Mouse (Mus musculus) retina, adult 2 months (tissue): Measurements from ENCODE around the gene A830031A19Rik.

Source experiments
- DNase-seq: peaks from one replicate; pipeline ENCODE4 v3.0.0-alpha.2; 2012; ENCODE audit warnings: low read depth, low spot score

The A830031A19Rik gene

GRCm38 (mm10) chr11:24008976-24009375 is 65.9 kb downstream of the A830031A19Rik start:
- no peak for DNase-seq

DNA sequence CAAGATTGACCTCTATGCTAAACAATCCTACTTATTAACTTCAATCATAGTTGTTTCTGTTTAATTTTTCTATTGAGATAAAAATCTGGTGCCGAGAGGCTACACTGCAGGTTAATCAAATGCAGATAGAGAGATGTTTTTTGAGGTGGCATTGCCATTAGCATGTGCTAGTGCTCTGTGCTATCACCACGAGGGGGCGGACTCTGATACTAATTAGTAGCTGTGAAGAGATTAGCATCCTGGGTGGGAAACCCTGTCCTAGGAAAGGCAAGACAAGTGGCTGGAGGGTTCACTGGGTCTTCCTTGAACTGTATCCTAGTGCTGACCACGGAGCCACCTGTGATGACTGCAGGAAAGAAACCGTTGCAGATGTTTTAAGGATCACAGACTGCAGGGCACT is 66.6 kb downstream of the A830031A19Rik start:
- DNase-seq: no peak

GRCm38 (mm10) chr11:24005445-24006156 is 69.3 kb downstream of the A830031A19Rik start:
- DNase-seq: no peak

DNA sequence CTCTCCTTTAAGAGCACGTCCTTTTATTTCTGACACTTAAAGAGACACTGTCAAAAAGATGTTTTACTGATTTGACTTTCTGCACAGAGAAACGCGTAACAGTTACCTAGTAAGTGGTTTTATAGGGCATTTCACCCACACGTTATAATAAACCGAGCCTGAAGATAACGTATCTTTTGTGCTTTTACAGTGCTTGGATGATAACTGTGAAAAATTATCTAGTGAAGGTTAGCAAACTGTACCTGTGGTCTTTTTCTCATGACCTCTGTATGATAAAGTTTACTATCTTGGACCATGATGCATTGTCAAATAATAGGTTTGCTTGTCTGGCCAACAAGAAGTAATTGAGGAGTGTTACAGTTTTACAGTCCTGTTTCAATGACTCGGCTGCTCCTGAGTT is 74.2 kb downstream of the A830031A19Rik start:
- no peak for DNase-seq
